Comparison of ENCODE assay signal across 8 mouse cellular contexts in genomic region chr17:15440463-15441121, GRCm38 (mm10). TPM values are rescaled to one million over a fixed set of nuclear protein-coding genes. Genes with fewer than 3 reads are reported as not detected.
DNase-seq lines count a peak whose midpoint lies in the region; ATAC-seq lines count a peak whose summit lies in the region.

No protein-coding gene starts in this region.

- H3K27me3 ChIP-seq in heart, embryonic 12.5 days (replicated peaks), result no peaks in the 10 kb centered on the region

- H3K27ac ChIP-seq in heart, embryonic 12.5 days (ENCODE audit: poor library complexity, severe bottlenecking), result 0 out of 2 replicates have a peak overlapping the region, but pooled peaks have one; percentile 22

- no peak overlapping the region for H3K9ac ChIP-seq in heart, embryonic 12.5 days

- no peak for DNase-seq in heart, postnatal 36 days
- peak; percentile 83 for DNase-seq in ZHBTc4 (ENCODE audit: low read depth, low spot score)
- peak; percentile 87 for DNase-seq in forelimb bud, embryonic 11.5 days (ENCODE audit: low read depth, low spot score)
- DNase-seq in left cerebral cortex, postnatal 4 days, result peak; percentile 74
- peak; percentile 73 for DNase-seq in neural tube, embryonic 10.5 days (ENCODE audit: extremely low spot score, low spot score)
- no peak for DNase-seq in ovary, postnatal 10 days (ENCODE audit: low spot score)
- DNase-seq in urinary bladder, postnatal 14 days (ENCODE audit: low spot score), result no peak

- no peaks in the 10 kb centered on the region for H3K36me3 ChIP-seq in heart, embryonic 12.5 days

- H3K4me1 ChIP-seq in heart, embryonic 12.5 days (replicated peaks), result peaks cover 14% of the 10 kb centered on the region

- intact Hi-C loops in heart, postnatal 36 days (cut with DNase I), result no loop called here
- intact Hi-C loops in left cerebral cortex, postnatal 4 days (cut with DNase I), result no loop called here

- no peak overlapping the region for H3K4me3 ChIP-seq in heart, embryonic 12.5 days

- WGBS in heart, embryonic 12.5 days, result 12% methylated on average over 11 of the region's 11 CpGs

- no peaks in the 10 kb centered on the region for H3K9me3 ChIP-seq in heart, embryonic 12.5 days (replicated peaks)

- H3K4me2 ChIP-seq in heart, embryonic 12.5 days, result peak overlapping the region; percentile 53

- peak; percentile 63; the same call in 1 of the 2 replicates for ATAC-seq in heart, embryonic 12.5 days (ENCODE audit: insufficient number of reproducible peaks, low FRiP score)

RNA-seq across cellular contexts. Expression of gene Fam120b, which starts 44.6 kb away (rescaled TPM):
- 17.2 and 17.3 TPM in 2 replicates for polyA plus RNA-seq in heart, embryonic 12.5 days (2016; fragmentation: Nextera tagmentation; extraction: Ambion mirVana)
- total RNA-seq in heart, postnatal 36 days (2021), result 10 to 100 TPM; 11.4 to 11.9 TPM
- total RNA-seq in left cerebral cortex, postnatal 4 days (2021), result 10 to 100 TPM; 39.8 to 40.4 TPM

RNA-seq across cellular contexts. Expression of gene Psmb1, which starts 59.0 kb away (rescaled TPM):
- 199 and 201 TPM in 2 replicates for polyA plus RNA-seq in heart, embryonic 12.5 days (2016; fragmentation: Nextera tagmentation; extraction: Ambion mirVana)
- 100 to 1,000 TPM; 123 to 127 TPM for total RNA-seq in heart, postnatal 36 days (2021)
- total RNA-seq in left cerebral cortex, postnatal 4 days (2021), result 100 to 1,000 TPM; 135 to 138 TPM

RNA-seq across cellular contexts. Expression of gene Tbp, which starts 59.1 kb away (rescaled TPM):
- polyA plus RNA-seq in heart, embryonic 12.5 days (2016; fragmentation: Nextera tagmentation; extraction: Ambion mirVana), result 26.6 and 29.2 TPM in 2 replicates
- total RNA-seq in heart, postnatal 36 days (2021), result 10 to 100 TPM in 1 of 2 experiments, 1 to 10 TPM in 1; 8.2 to 12.8 TPM
- 10 to 100 TPM; 38.1 to 38.4 TPM for total RNA-seq in left cerebral cortex, postnatal 4 days (2021)

Comparison
In these comparisons a context has a peak if more than half of its experiments do, and no peak if none do; other contexts are left out.
1. DNase-seq: peak in ZHBTc4 (single experiment), forelimb bud, embryonic 11.5 days (single experiment), left cerebral cortex, postnatal 4 days (single experiment) and neural tube, embryonic 10.5 days (single experiment); none in heart, postnatal 36 days (0 of 2), ovary, postnatal 10 days (single experiment) and urinary bladder, postnatal 14 days (single experiment).